Mouse (Mus musculus) retina, adult 2 months (tissue): ENCODE data around the gene Ropn1l.

ENCODE experiments used
- DNase-seq: peaks from one replicate; pipeline ENCODE4 v3.0.0-alpha.2; 2012; ENCODE audit warnings: low read depth, low spot score

The Ropn1l gene

GRCm38 (mm10) chr15:31447121-31447520 lies 6.4 kb downstream of the Ropn1l start:
- peak; percentile 53 for DNase-seq

DNA sequence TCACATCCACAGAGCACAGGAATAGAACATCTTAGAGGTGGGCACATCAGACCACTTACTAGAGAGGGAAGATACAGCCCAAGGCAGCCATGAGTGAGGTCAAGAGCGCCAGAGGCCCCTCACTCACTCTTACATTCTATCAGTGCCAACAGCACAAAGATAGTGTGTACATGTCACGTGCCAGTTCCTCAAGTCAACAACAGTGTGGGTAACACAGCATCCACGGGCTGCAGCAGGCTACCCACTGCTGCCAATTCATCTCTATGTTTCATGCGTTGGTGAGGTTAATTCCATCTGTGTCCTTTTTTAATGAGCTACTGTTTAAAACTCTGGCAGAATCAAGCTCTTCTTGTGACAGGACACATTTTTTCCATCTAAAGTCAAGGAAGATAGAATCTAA lies 10.8 kb downstream of the Ropn1l start:
- no peak for DNase-seq

DNA sequence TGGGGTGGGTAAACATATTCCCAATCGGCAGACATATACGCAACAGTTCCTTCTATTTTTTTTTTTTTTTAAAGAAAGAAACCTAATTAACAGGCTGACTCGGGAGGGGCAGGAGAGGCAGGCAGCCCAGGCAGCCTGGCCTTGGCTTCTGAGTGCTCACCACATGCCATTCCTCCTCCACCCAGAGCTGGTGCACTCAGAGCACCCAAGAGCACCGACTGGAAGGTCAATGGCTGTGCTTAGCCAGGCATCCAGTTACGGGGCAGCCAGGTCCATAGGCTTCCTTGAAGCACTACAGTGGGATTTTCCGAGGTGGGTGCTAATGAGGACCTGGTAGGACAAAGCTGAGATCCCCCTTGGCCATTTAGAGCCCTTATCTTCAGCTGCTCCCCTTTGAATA lies 11.5 kb downstream of the Ropn1l start:
- no peak for DNase-seq

DNA sequence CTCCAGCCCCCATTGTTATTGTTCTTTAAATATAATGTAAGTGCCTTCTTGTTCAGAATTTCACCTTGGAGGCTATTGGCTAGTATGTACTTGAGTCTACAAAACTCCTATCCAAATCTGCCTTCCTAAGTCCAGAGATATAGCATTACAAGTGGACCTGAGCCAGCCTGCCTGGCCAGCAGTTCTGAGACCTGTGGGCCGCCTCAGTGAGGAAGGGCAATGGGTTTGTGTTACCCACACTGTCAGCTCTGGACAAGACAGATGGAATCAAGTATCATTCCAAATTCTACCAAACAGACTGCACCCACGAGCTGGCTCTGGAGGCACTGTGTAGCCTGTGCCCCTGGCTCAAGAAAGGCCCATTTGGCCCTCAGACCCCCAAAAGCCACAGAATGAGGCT lies 16.7 kb downstream of the Ropn1l start:
- no peak for DNase-seq

DNA sequence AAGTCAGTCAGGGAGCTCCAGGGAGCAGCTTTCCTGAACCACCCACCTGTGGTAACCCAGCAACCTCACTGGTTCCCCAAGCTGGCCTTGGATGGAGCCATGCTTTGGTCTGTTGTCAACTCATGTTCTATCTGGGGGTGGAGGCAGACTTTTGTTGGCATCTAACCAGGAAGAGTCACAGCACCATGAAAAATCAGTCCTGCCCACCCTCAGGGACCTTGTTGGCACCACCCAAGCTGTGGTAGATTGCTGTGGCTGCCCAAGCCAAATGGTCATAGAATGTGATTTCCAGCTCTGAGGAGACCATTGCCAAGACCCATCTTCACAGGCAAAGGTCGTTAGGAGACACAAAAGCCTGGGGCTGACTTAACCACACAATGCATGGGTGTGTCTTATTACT lies 17.5 kb downstream of the Ropn1l start:
- DNase-seq = no peak

- no peak for DNase-seq
Observed at GRCm38 (mm10) chr15:31433768-31434167, 19.8 kb downstream of the Ropn1l start.

DNA sequence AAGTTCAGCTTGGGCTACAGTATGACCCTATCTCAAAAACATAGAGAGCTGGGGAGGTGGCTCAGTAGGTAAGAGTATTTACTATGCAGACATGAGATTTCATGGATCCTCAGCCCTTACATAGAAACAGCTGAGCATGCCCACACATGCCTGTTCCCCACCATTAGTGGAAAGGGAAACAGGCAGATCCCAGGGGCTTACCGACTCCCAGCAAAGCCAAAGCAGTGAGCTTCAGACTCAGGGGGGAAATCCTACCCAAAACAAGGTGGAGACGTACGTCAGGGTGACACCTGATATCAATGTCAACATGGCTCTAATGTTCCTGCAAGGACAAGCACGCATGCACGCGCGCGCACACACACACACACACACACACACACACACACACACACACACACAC lies 21.7 kb downstream of the Ropn1l start:
- DNase-seq = no peak

GRCm38 (mm10) chr15:31430014-31430413 lies 23.5 kb downstream of the Ropn1l start:
- no peak for DNase-seq

- DNase-seq = no peak
Observed at GRCm38 (mm10) chr15:31429429-31429828, 24.1 kb downstream of the Ropn1l start.

DNA sequence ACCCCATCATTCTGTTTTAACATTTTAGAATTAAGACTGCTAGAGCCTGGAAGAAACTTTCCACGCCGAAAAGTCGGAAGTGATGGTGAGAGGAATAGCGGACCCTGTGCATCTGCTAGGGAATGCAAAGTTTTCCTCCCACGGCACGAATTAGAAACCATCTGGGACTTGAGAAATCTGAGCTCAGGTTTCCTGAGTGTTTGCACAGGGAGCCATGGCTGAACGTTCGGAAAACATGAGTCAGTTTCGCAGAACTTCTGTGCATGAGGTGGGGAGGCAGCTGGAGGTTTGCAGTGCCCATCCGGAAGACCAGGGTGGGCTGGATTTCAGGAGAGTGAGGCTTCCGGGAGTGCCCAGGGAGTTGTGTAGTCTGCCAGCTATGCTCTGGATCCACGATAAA lies 25.0 kb downstream of the Ropn1l start:
- no peak for DNase-seq

GRCm38 (mm10) chr15:31427390-31427789 lies 26.1 kb downstream of the Ropn1l start:
- DNase-seq = no peak

- no peak for DNase-seq
Observed at GRCm38 (mm10) chr15:31426066-31426706, 27.4 kb downstream of the Ropn1l start.

DNA sequence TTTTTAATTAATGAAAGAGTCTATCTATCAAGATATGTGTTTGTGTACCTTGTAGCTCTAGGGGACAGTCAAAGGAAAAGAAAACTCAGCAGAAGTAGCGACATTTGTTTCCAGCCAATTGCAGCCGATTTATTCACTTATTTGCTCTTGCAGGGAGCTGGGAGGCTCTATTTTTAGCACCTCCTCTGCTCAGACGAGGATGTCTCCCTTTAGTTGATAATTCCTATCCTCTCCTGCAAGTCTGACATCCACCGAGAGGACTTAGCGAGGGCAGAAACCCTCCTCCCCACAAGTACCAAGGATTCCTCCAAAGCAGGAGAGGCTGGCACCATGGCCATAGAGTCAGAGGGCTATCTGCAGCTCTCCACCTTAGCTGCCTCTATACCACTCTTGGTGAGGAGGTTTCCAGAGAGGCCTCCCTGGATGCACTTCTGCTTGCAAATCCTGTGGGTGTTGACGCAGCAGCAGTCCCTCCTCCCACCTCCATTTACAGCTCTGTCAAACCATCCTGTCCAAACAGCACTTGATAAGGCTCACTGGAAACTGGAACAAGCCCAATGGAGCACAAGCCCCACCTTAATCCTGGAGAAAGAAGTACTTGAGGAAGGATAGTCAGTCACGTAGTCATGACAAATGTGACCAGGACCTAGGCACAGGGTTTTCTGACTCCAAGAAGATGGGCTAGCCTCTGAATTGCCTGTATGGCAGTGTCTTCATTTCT lies 30.7 kb downstream of the Ropn1l start:
- DNase-seq = no peak

DNA sequence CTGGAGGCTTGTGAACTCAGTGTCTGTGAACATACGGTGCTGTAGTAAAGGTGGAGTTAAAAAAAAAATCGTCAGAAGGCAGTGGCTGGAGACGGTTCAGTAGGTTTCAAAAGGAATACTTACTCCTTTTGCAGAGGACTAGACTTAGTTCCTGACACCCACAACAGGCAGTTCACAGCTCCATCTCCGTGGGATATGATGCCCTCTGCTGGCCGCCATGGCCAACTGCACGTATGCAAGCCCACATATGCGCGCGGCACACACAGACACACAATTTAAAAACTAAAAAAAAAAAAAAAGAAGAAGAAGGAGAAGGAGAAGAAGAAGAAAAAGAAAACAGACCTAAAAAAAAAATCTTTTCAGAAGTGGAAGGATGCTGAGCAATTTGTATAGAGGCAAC lies 34.5 kb downstream of the Ropn1l start:
- no peak for DNase-seq

GRCm38 (mm10) chr15:31418686-31419024 lies 34.9 kb downstream of the Ropn1l start:
- DNase-seq = no peak

DNA sequence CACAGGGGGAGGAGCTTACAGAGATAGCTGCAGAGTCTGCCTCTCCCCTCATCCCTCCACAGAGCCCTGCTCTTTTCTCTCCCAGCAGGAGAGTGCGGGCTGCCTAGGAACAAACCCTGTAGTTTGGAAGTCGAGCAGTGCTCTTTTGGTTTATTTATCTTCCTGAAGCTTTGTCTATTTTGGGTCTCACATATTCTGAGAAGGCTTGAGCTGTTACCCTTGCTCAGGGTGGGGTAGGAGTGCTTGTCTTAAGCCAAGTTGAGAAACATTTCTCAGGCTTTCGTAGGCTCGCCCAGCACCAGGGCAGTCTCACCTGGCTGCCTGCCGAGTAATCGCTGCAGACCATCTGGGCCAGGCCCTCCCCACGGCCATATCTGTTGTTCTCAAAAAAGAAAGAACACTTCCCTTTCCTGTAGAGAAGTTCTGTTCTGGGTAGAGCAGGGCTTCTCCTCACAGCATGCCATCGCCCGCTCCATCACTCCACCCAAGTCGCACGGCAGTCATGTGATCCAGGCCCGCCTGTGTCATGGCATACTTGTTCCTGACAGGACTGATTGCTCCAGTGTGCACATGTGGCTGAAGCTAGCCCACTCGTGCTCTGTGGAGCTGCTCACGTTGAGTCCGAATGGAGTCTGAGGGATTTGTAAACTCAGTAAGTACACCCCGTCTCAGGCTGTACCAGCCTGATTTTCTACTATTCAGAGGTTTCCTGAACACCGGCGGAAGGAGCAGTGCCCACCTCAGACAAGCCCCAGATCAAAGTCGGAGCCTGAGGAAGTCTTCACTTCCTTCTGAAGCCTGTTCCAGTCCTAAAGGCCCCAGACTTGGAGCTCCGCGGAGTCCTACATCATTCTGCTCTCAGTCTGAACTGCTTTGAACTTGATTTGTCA lies 35.5 kb downstream of the Ropn1l start:
- no peak for DNase-seq

GRCm38 (mm10) chr15:31417409-31417795 lies 36.1 kb downstream of the Ropn1l start:
- no peak for DNase-seq

GRCm38 (mm10) chr15:31415181-31415580 lies 38.4 kb downstream of the Ropn1l start:
- DNase-seq = no peak

GRCm38 (mm10) chr15:31414179-31414898 lies 39.2 kb downstream of the Ropn1l start:
- no peak for DNase-seq

DNA sequence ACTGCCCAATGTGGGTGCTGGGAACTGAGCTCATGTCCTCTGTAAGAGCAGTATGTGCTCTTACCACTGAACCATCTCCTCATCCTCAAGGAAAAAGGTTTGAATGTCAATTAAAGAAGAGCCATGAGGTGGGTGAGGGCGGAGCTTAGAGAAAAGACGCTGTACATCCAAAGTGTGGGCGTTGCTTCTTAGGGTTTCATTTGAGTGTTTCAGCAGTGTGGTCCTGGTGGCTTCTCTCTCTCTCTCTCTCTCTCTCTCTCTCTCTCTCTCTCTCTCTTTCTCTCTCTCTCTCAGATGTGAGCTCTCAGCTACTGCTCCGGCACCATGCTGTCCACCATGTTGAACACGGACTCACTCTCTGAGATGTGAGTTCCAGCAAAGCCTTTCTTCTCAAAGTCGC lies 39.9 kb downstream of the Ropn1l start:
- no peak for DNase-seq

DNA sequence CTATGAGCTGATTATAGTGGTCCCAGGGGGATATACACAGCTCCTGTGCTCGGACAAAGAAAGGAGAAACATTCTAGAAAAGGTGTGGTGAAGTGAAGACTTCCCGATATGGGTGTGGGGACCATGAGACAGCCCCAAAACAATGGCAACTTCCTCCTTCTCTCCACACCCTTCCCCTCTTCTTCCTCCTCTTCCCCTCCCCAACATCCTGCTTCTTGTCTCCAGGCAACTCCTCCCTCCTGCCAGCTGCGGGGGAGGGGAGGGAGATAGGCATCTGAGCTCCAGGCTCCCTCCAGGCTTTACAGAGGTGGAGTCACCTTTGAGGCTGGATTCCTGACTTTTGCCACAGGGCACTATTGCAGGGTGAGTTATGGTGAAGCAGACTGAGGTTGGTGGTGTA lies 40.6 kb downstream of the Ropn1l start:
- DNase-seq = no peak

DNA sequence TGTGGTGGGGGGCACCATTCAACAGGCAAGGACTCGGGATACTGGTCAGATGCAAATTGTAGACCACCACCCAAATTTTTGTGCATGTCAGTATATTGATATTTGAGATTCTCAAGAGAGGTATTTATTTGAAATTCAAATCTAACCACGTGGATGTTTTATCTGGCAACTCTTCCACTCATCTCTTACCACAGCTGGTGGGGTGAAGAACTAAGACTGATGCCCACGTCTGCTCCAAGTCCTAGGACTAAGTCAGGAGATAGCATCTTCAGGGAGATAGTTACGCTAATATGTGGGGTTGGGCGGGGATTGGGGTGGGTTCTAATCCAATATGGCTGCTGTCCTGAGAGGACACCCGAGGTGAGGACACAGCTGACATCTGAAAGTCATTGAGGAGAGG lies 41.1 kb downstream of the Ropn1l start:
- DNase-seq = no peak
